Mouse (Mus musculus) erythroblast, embryonic 14.5 days (primary cell): ENCODE data around the gene Slc10a7. TPM values are rescaled to one million over a fixed set of nuclear protein-coding genes. Genes with fewer than 3 reads are reported as not detected.
"Not testable (repeated sequence)": the region's sequence is repeated elsewhere in the genome, so short reads cannot be mapped to it uniquely, and the experiment has no call there.

Source experiments
- H3K27me3 ChIP-seq: 2 replicates; pipeline ENCODE4 v1.6.1; 2012; ENCODE audit warnings: inconsistent platforms; ENCODE audit not compliant: control insufficient read depth
- H3K36me3 ChIP-seq: 2 replicates; pipeline ENCODE4 v1.6.1; 2012; ENCODE audit warnings: mild to moderate bottlenecking, inconsistent platforms; ENCODE audit not compliant: control insufficient read depth
- H3K4me1 ChIP-seq: 2 replicates; pipeline ENCODE4 v1.6.1; 2012; ENCODE audit warnings: inconsistent platforms; ENCODE audit not compliant: control insufficient read depth
- H3K4me3 ChIP-seq: replicated peaks from 2 replicates; pipeline ENCODE3; 2012; ENCODE audit warnings: moderate library complexity, mild to moderate bottlenecking, inconsistent platforms
- H3K9me3 ChIP-seq: 2 replicates; pipeline ENCODE4 v1.6.1; 2012; ENCODE audit warnings: low read length, inconsistent platforms, mixed read lengths; ENCODE audit not compliant: control insufficient read depth
- GATA1 ChIP-seq: IDR thresholded peaks from 2 replicates; pipeline ENCODE4 v1.6.1; 2012; ENCODE audit warnings: low read length, inconsistent platforms, mixed read lengths
- TAL1 ChIP-seq: IDR thresholded peaks from 3 replicates; pipeline ENCODE4 v1.6.1; 2012; ENCODE audit warnings: low read length, inconsistent platforms, mixed read lengths
- polyA plus RNA-seq: library from polyadenylated mRNA; stranded (reverse); fragments of >175 nt; gene quantifications from 2 replicates; pipeline ENCODE4 v1.2.3, GENCODE M21; 2012

The Slc10a7 gene
- polyA plus RNA-seq, 1 experiment: 0.32 TPM

DNA sequence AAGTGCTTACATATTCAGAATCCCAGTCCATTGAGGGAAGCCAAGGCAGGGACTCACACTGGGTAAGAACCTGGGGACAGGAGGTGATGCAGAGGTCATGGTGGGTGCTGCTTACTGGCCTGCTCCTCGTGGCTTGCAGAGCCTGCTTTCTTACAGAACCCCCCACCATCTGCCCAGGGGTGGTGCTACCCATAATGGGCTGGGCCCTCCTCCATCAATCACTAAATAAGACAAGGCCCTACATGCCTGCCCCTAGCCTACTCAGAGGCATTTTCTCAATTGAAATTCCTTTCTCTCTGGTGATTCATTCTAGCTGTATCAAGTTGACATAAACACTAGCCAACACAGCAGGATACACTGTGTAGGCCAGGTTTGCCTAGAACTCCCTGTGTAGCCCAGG, 34.5 kb downstream of the Slc10a7 start:
- Histone ChIP-seq H3K27me3 (no peaks in the 10 kb centered on the region), H3K9me3 (no peaks in the 10 kb centered on the region), H3K4me3 (no peak overlapping the region), H3K4me1 (peaks cover 5% of the 10 kb centered on the region), H3K36me3 (peaks cover 32% of the 10 kb centered on the region)
- TF ChIP-seq GATA1 (no peak), TAL1 (no peak)

DNA sequence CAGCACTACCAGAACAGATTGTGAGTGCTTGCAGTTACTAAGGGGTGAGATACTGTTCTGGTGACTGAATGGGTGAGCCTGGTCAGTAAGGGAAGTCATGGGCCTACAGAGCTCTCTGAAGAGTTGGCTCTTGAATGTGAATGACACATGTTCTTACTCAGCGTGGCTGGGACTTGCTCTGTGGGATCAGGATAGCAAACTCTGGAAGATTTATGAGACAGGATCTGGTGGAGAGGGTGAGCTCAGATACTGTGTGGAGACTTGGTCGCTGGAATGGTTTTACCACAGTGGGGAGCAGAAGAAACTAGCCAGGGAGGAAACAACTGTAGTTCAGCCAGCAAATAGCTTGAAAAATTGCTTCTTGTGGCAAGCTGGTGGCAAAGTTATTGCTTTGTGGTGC, 35.4 kb downstream of the Slc10a7 start:
- no peak for TF ChIP-seq TAL1
- no peak for TF ChIP-seq GATA1
- no peak overlapping the region for H3K4me3 ChIP-seq
- H3K9me3 ChIP-seq: no peaks in the 10 kb centered on the region
- H3K27me3 ChIP-seq: no peaks in the 10 kb centered on the region
- peaks cover 32% of the 10 kb centered on the region for H3K36me3 ChIP-seq
- peaks cover 5% of the 10 kb centered on the region for H3K4me1 ChIP-seq

DNA sequence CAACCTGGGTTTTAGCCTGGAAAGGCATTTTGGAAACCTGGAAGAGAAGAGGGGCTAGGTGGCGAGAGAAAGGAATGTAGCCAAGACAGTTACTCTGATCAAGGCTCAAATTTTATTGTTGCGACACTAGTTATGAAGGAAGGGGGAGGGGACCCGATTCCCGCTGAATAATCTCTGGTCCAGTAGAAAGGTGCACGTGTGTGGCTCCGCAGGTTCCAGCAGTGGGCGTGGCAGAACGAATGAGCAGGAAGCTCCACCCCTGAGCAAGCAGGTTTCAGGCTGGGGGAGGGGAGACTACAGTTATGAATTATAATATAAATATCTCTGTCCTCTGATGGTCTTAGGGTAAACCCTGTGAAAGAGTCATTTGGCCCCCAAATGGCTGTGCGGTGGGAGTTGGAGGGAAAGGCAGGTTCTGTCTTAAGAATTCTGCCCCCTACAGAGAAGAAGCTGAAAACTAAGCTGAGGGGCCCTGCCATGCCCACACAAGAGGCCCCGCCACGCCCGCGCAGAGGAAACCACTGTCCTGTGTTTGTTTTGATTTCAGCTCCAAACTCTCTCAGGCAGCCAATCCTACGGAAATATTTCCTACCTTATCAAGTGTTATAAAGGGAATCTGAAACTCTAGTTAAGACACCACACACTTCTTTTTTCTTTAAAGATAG, 36.1 kb downstream of the Slc10a7 start:
- not testable (repeated sequence) for H3K27me3 ChIP-seq, H3K4me3 ChIP-seq, H3K9me3 ChIP-seq, H3K4me1 ChIP-seq
- peaks cover 30% of the 10 kb centered on the region for H3K36me3 ChIP-seq

DNA sequence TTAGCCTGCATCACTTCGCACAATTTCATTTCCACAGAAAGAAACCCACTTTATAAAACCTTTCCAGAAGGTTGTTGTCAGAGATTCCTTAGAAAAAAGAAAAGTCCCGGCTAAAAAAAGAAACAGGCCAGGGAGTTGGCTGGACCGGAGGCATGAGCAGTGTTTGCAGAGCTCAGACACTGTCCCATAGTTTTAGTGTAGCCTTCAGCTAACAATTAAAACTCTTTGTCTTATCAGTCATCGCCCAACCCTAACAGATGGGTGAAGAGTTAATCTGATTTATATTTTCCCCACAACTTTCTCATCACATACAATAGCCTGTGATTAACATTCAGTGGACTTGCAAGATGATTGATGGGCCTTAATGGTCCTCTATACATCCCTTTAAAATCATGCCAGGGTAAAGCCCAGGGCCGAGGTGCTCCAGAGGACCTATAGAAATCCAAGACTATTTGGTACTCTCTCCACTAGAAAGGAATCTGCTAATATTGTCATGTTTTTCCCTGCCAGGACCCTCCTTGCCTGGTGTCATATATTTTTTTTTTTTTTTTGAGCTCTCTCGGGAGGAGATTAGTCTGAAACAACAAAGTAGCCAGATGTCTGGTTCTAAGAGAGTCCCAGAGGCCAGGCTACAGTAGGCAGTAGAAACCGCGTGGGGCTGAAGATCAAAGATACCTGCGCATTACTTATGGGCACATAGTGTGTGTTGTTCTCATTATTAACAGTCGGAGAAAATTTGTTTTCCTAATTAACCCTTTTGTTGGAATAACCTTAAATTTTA, 41.0 kb downstream of the Slc10a7 start:
- H3K9me3 ChIP-seq: no peaks in the 10 kb centered on the region
- no peak overlapping the region for H3K4me3 ChIP-seq
- H3K4me1 ChIP-seq: peaks cover 2% of the 10 kb centered on the region
- no peak for TF ChIP-seq GATA1
- TF ChIP-seq TAL1: no peak
- no peaks in the 10 kb centered on the region for H3K27me3 ChIP-seq
- H3K36me3 ChIP-seq: peaks cover 12% of the 10 kb centered on the region

DNA sequence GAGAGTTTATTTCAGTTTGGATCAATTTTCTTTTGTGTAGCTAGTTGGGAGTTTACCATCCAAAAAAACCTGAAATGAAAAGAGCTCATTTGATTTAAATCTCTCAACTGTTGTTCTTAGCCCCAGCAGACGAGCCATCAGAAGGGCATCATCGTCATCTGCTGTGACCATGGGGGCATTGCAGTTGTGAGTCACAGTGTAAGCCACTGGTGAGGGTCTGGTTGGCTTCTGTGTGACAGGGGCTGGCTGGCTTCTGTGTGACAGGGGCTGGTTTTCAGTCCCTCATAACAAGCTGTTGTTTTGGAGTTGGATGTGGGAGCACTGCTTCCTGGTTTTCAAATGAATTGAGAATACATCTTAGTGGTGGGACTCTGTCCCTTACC, 41.6 kb downstream of the Slc10a7 start:
- TF ChIP-seq TAL1 (no peak), GATA1 (no peak)
- no peak overlapping the region for H3K4me3 ChIP-seq
- peaks cover 12% of the 10 kb centered on the region for H3K36me3 ChIP-seq
- no peaks in the 10 kb centered on the region for H3K9me3 ChIP-seq
- H3K4me1 ChIP-seq: no peaks in the 10 kb centered on the region
- H3K27me3 ChIP-seq: no peaks in the 10 kb centered on the region

DNA sequence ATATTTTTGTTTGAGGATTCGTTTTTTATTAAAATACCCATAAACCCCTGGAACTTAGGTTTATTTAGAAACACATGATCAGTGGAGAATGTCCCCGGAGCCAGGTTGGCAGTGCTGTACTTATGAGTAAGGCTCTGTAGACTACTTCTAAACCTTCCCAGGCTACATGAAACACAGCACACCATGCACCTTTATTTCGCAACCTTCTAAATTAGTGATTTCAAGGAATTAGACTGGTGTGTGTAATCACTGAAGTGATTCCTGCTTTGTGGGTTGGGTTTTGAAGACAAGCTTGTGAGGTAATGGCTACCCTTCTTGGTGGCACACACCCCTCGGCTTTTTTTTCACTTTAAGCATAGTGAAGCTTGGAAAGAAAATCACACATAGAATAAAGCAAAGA, 46.7 kb downstream of the Slc10a7 start:
- Histone ChIP-seq H3K9me3 (no peaks in the 10 kb centered on the region), H3K36me3 (peaks cover 16% of the 10 kb centered on the region), H3K27me3 (no peaks in the 10 kb centered on the region), H3K4me1 (no peaks in the 10 kb centered on the region), H3K4me3 (no peak overlapping the region)
- TF ChIP-seq TAL1: no peak
- no peak for TF ChIP-seq GATA1

DNA sequence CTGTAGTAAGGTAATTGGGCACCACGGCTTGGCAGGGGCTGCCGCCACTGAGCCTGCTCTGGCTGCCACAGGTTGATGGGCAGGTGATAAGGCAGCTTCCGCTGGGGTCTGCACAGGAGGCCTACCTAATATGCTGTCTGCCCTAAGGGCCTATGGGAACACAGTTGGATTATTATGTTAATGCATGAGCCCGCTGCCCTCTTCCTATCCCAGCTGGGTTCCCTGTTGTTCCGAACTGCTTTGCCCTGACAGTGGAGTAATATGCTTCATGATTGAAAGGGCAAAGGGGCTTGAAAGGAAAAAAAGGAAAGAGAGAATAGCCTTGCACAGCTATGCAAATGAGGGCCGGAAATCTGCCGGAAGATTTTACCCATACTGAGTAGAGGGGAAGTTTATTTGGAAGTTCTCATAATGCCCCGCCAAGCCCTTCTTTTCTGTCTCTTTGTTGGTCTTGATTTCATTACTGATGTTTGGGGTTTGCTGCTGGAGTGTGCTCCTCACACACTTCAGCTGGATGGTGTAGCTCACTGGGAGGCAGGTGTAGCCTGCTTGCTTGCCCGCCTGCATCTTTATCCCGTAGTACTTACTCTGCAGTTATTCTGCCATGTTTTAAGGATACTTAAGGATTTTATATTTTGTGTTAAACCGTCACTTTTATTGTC, 47.8 kb downstream of the Slc10a7 start:
- Histone ChIP-seq H3K4me3 (no peak overlapping the region), H3K4me1 (no peaks in the 10 kb centered on the region), H3K27me3 (no peaks in the 10 kb centered on the region), H3K36me3 (peaks cover 19% of the 10 kb centered on the region), H3K9me3 (peaks cover 4% of the 10 kb centered on the region)
- no peak for TF ChIP-seq TAL1
- no peak for TF ChIP-seq GATA1

DNA sequence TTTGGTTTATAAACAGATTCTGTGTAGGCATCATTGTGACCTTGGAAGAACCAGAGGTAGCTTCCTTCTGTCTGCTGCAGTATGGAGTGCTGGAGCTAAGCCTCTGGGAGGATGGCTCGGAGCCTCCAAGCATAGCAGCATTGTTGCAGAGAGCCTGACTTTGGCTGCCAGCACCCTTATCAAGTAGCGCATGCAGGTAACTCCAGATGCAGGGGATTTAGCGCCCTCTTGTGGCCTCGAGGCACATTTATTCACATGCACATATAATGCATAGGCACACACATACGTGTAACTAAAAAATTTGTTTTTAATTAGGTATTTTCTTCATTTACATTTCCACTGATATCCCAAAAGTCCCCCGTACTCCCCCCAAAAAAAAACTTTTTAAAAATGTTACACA, 52.5 kb downstream of the Slc10a7 start:
- TF ChIP-seq GATA1 (no peak), TAL1 (no peak)

DNA sequence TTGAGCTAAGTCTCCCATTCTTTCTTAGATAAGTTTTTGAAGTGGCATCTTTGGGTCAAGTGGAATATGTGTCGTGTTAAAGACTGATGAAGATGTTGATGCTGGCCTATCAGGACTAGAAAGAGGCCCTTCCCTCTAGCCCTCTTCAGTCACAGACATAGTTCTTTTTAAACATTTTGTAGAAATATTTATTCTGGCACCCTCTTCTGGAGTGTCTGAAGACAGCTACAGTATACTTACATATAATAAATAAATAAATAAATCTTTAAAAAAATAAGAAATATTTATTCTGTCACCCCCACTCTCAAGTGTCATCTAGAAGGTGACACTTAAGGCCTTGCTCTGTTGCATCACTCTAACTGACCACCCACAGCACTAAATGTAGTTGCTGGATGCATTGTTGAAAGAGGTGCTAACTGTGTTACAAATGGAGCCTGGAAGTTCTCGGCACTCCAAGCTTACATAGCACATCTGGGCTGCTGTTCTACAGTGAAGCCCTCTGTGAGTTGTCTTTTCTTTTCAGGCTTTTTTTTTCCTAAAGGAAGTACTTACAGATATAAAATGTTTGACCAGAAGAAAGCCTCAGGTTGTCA, 54.4 kb downstream of the Slc10a7 start:
- no peak for TF ChIP-seq TAL1
- TF ChIP-seq GATA1: no peak
- Histone ChIP-seq H3K36me3 (peaks cover 14% of the 10 kb centered on the region), H3K9me3 (peaks cover 4% of the 10 kb centered on the region)

More for the DNA sequence above, 52.5 kb downstream of the Slc10a7 start:
- Histone ChIP-seq H3K36me3 (peaks cover 17% of the 10 kb centered on the region), H3K27me3 (no peaks in the 10 kb centered on the region), H3K9me3 (peaks cover 4% of the 10 kb centered on the region), H3K4me1 (no peaks in the 10 kb centered on the region), H3K4me3 (no peak overlapping the region)

More for the DNA sequence above, 54.4 kb downstream of the Slc10a7 start:
- H3K4me1 ChIP-seq: no peaks in the 10 kb centered on the region
- no peak overlapping the region for H3K4me3 ChIP-seq
- H3K27me3 ChIP-seq: no peaks in the 10 kb centered on the region
